Mouse (Mus musculus) heart, adult 2 months (tissue): ENCODE data around the gene Slc25a5. TPM values are rescaled to one million over a fixed set of nuclear protein-coding genes. Genes with fewer than 3 reads are reported as not detected.
A peak's percentile ranks its signal among the peaks of the same experiment; 100 is the strongest.

ENCODE experiments used
- DNase-seq, 2 experiments: peaks; one replicate each; pipeline ENCODE4 v3.0.0; 2021
- H3K27ac ChIP-seq: fragments of 200-600 bp; 2 replicates; pipeline ENCODE4 v1.8.1; 2022
- H3K27me3 ChIP-seq: fragments of 200-500 bp; 2 replicates; pipeline ENCODE4 v1.6.1; 2012; ENCODE audit warnings: mild to moderate bottlenecking, low read length, inconsistent platforms, mixed read lengths; ENCODE audit not compliant: control insufficient read depth, insufficient read depth
- H3K36me3 ChIP-seq: fragments of 200-500 bp; 2 replicates; pipeline ENCODE4 v1.6.1; 2012; ENCODE audit warnings: low read length, inconsistent platforms; ENCODE audit not compliant: control insufficient read depth, insufficient read depth
- H3K4me1 ChIP-seq: fragments of 200-500 bp; 2 replicates; pipeline ENCODE4 v1.6.1; 2011; ENCODE audit warnings: low read length; ENCODE audit not compliant: control insufficient read depth, insufficient read depth
- H3K4me3 ChIP-seq: fragments of 200-600 bp; 2 replicates; pipeline ENCODE4 v1.8.1; 2022
- H3K79me2 ChIP-seq: fragments of 200-500 bp; replicated peaks from 2 replicates; pipeline ENCODE4 v1.6.1; 2012; ENCODE audit warnings: mild to moderate bottlenecking, inconsistent platforms, low read length, moderate library complexity, mixed read lengths; ENCODE audit not compliant: control insufficient read depth, insufficient read depth
- H3K9ac ChIP-seq: fragments of 200-500 bp; 2 replicates; pipeline ENCODE4 v1.6.1; 2012; ENCODE audit warnings: low read depth, mild to moderate bottlenecking, control low read depth, inconsistent platforms, low read length, mixed read lengths
- CTCF ChIP-seq: fragments of 200-600 bp; IDR thresholded peaks from 2 replicates; pipeline ENCODE4 v1.8.1; 2022; ENCODE audit warnings: antibody characterized with exemption, mild to moderate bottlenecking, moderate library complexity
- EP300 ChIP-seq: fragments of 200-500 bp; IDR thresholded peaks from 2 replicates; pipeline ENCODE4 v1.6.1; 2011; ENCODE audit warnings: low read depth, low read length, control low read depth; ENCODE audit not compliant: insufficient read depth
- POLR2A ChIP-seq: fragments of 200-500 bp; IDR thresholded peaks from 2 replicates; pipeline ENCODE4 v1.6.1; 2011; ENCODE audit warnings: mild to moderate bottlenecking, low read depth, low read length, control low read depth; ENCODE audit not compliant: insufficient read depth
- WGBS: fragments of 180-500 bp; shearing (Covaris S2); methylation state at CpG from one replicate; pipeline ENCODE4 v1.1.7; 2018; 5-methylcytosine and 5-hydroxymethylcytosine counted together
- intact Hi-C: fragments of 180-260 bp; cut with DNase I; formaldehyde crosslinking; loops from one replicate; pipeline ENCODE4 v1.15.1; 2025
- polyA plus RNA-seq: library from polyadenylated mRNA; depleted of rRNA; stranded (reverse); fragments of >200 nt; gene quantifications from 2 replicates; pipeline ENCODE4 v1.2.3, GENCODE M21; 2012
- total RNA-seq, 2 experiments: library from RNA; stranded (reverse); gene quantifications; 2 replicates each; pipeline ENCODE4 v1.2.3; 2021

Slc25a5 gene
- total and polyA plus RNA-seq, 3 experiments, result 352 to 447 (median 425) TPM

GRCm38 (mm10) chrX:36815022-36815421, 19.6 kb downstream of the Slc25a5 start:
- H3K9ac ChIP-seq, result no peak overlapping the region
- no peaks in the 10 kb centered on the region for H3K36me3 ChIP-seq
- H3K4me3 ChIP-seq, result no peak overlapping the region
- H3K79me2 ChIP-seq, result no peaks in the 10 kb centered on the region
- intact Hi-C loops, result no loop called here
- H3K27ac ChIP-seq, result no peak overlapping the region
- 83% methylated on average over 4 of the region's 4 CpGs for WGBS
- H3K27me3 ChIP-seq, result no peaks in the 10 kb centered on the region
- TF ChIP-seq POLR2A (no peak), CTCF (no peak), EP300 (no peak)
- H3K4me1 ChIP-seq, result no peaks in the 10 kb centered on the region; the same call in 1 of the 2 replicates
- no peak for DNase-seq

- intact Hi-C loops, result no loop called here
- no peak for TF ChIP-seq POLR2A
- no peak for TF ChIP-seq EP300
- TF ChIP-seq CTCF, result no peak
- 55% methylated on average over 4 of the region's 4 CpGs for WGBS
Measured at GRCm38 (mm10) chrX:36815439-36815838, 20.0 kb downstream of the Slc25a5 start.

GRCm38 (mm10) chrX:36816368-36816899, 21.0 kb downstream of the Slc25a5 start:
- no peak overlapping the region for H3K4me3 ChIP-seq
- 49% methylated on average over 8 of the region's 8 CpGs for WGBS

More at GRCm38 (mm10) chrX:36815439-36815838, 20.0 kb downstream of the Slc25a5 start:
- Histone ChIP-seq H3K9ac (no peak overlapping the region), H3K4me1 (no peaks in the 10 kb centered on the region; the same call in 1 of the 2 replicates), H3K4me3 (no peak overlapping the region), H3K79me2 (no peaks in the 10 kb centered on the region), H3K27me3 (no peaks in the 10 kb centered on the region), H3K27ac (no peak overlapping the region), H3K36me3 (no peaks in the 10 kb centered on the region)
- no peak for DNase-seq

GRCm38 (mm10) chrX:36816953-36817441, 21.5 kb downstream of the Slc25a5 start:
- 15% methylated on average over 10 of the region's 10 CpGs for WGBS
- intact Hi-C loops, result no loop called here
- Histone ChIP-seq H3K9ac (no peak overlapping the region), H3K36me3 (no peaks in the 10 kb centered on the region), H3K27me3 (no peaks in the 10 kb centered on the region), H3K79me2 (no peaks in the 10 kb centered on the region), H3K4me1 (no peaks in the 10 kb centered on the region; the same call in 1 of the 2 replicates), H3K27ac (no peak overlapping the region), H3K4me3 (no peak overlapping the region)
- DNase-seq, result no peak
- TF ChIP-seq CTCF (no peak), EP300 (no peak), POLR2A (no peak)

More at GRCm38 (mm10) chrX:36816368-36816899, 21.0 kb downstream of the Slc25a5 start:
- Histone ChIP-seq H3K4me1 (no peaks in the 10 kb centered on the region; the same call in 1 of the 2 replicates), H3K36me3 (no peaks in the 10 kb centered on the region), H3K27me3 (no peaks in the 10 kb centered on the region), H3K27ac (no peak overlapping the region), H3K79me2 (no peaks in the 10 kb centered on the region), H3K9ac (no peak overlapping the region)
- TF ChIP-seq EP300 (no peak), POLR2A (no peak), CTCF (no peak)
- intact Hi-C loops, result no loop called here
- DNase-seq, result no peak

GRCm38 (mm10) chrX:36819575-36819974, 24.1 kb downstream of the Slc25a5 start:
- TF ChIP-seq EP300, result no peak
- no peak for TF ChIP-seq CTCF
- TF ChIP-seq POLR2A, result no peak
- WGBS, result 65% methylated on average over 4 of the region's 4 CpGs

GRCm38 (mm10) chrX:36820201-36820600, 24.8 kb downstream of the Slc25a5 start:
- Histone ChIP-seq H3K9ac (no peak overlapping the region), H3K4me3 (no peak overlapping the region), H3K36me3 (no peaks in the 10 kb centered on the region), H3K4me1 (no peaks in the 10 kb centered on the region; the same call in 1 of the 2 replicates), H3K27me3 (no peaks in the 10 kb centered on the region), H3K79me2 (no peaks in the 10 kb centered on the region), H3K27ac (no peak overlapping the region)
- intact Hi-C loops, result loop anchor here (1.0 kb wide), 1 partner anchor 59 kb away; no protein-coding TSS in a partner anchor
- WGBS, result 24% methylated on average over 4 of the region's 4 CpGs
- TF ChIP-seq POLR2A (no peak), CTCF (peak; percentile 80), EP300 (no peak)
- peak; percentile 33 to 39 for DNase-seq

More at GRCm38 (mm10) chrX:36819575-36819974, 24.1 kb downstream of the Slc25a5 start:
- no peaks in the 10 kb centered on the region for H3K79me2 ChIP-seq
- H3K9ac ChIP-seq, result no peak overlapping the region
- no peak overlapping the region for H3K27ac ChIP-seq
- H3K4me3 ChIP-seq, result no peak overlapping the region
- no peaks in the 10 kb centered on the region for H3K27me3 ChIP-seq
- no peaks in the 10 kb centered on the region for H3K36me3 ChIP-seq
- H3K4me1 ChIP-seq, result no peaks in the 10 kb centered on the region; the same call in 1 of the 2 replicates
- intact Hi-C loops, result no loop called here
- DNase-seq, result no peak
